Mouse (Mus musculus) T-cell, adult 2 months (primary cell): ENCODE data around the gene Anks1b.

Source experiments
- DNase-seq: peaks from one replicate; pipeline ENCODE4 v3.0.0; 2022; ENCODE audit warnings: low spot score

Anks1b gene

DNA sequence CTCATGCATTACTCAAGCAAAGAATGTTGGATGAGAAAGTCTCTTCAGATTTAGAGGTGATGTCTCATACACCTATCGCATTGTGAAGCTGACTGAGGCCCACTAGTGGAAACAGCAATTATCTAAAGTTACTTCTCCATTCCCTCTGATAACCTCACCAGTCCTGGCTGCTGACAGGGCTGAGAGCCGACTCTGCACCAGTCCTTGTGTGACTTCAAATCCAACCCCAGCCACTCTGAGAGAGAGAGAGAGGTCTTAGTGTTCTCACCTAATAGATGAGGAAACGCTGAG, 991.2 kb downstream of the Anks1b start:
- no peak for DNase-seq

DNA sequence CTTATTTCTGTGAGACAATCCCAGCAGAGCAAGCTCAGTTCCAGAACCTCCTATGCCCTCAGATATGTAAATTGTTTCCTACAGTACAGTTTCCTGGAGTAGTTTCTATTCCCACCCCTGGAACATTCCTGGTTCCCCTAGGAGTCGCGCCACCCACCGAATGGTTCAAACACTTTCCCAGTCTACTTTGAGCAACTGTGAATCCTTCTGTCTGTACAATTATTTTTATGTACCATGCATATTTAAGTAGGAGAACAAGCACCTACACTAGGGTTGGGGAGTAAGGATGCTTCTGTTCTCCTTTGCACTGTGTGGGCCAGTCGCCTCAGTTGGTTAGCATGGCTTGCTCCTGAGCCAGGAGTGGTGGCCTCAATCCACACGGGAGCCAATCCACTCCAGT, 999.9 kb downstream of the Anks1b start:
- DNase-seq: no peak

DNA sequence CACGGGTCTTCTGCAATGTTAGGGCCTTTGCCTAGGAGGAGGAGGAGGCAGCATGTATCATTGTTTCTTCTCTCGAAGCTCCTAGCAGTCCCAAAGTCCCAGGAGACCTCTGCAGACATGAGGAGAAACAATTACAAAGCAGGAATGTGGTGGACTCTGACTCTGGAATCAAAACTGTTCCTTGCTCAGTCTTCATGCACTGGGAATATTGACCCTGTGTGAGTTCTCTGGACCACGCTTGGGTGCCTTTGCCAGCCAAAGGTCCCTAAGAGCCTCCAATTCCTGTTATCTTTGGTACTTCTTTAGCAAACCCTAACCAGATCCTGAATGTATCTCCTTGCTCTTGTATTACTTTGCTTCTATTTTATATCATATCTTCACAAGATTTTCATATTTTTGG, 1000.9 kb downstream of the Anks1b start:
- DNase-seq: no peak

DNA sequence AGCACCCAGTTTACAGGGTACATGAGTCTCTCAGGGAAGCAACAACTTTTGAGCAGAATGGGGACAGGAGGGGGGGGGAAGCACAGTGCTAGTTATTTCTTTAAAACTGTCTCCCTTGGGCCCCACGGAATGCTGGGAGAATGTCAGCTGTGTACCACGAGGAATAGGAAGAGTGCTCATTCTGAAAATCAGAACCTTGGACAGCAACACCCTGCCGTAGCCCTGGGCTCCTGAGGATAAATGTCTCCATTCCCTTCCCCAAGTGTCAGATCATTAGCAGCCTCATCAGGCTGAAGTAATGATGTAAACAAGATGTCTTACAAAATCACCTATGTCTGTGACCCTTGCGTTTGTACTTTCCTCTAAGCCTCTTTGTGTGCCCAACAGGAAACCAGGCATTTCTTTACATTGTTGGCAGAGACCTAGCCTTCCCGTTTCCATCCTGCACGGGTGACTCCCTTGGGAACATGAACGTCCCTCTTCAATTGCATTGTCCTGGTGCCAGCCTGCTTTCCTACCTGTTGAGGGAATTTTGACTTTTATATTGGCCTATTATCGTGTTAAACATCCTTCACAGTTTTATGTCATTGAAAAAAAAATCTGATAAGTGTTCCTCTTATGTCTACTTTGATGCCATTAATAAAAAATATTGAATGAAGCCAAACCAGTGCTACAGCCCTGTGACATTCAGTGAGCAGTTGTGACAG, 1007.7 kb downstream of the Anks1b start:
- no peak for DNase-seq

DNA sequence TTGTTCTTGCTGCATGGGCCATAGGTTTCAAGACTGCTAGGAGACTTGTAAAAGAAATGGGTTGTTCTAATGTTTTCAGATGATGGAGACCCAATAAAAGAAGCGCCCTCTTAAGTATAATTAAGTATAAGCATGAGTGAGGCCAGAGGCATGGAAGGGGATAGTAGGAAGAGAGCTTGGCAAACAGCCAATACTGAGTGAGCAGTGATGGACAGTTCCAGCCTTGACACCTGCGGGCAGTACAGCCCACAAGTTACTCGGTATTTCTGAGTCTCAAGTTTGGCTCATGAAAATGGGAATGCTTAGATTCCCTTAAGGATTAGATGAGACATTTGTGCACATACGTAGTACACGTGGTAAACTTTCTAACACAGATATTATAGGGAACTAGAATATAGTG, 1016.3 kb downstream of the Anks1b start:
- DNase-seq: no peak

DNA sequence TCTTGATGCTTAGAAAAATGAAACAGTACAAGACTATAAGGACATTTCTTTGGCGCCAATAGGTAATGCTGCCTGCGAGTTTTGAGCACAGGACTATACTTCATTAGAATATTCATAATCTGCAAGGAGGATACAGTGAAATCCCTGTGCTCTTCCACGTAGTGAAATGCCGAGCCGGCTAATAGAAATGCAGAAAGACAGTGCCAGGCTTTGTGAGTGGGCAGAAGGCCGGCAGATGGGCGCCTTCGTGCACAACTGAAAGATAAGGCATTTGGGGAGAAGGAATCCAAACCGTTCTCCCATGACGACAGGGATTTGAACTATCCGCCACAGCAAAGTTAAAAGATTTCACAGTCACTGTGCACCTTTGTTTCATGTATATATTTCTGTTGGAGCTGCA, 1019.4 kb downstream of the Anks1b start:
- no peak for DNase-seq

DNA sequence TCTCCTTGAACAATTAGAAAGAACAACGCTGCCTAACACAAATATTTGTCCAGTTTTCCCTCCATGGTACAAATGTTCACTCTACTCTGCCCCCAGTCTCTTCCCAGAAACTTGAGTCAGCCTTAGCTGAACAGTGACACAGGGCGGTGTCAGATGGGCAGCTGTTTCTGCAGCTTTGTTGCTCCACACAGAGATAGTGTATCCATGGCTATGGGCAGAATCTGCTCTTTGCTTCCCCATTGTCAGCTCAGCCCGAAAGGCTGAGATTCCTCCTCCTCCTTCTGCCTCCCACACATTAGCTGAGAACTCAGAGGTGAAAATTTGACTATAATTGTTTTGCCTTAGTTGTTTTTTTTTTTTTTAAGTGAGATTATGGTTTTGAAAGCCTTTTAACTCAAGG, 1024.6 kb downstream of the Anks1b start:
- no peak for DNase-seq

DNA sequence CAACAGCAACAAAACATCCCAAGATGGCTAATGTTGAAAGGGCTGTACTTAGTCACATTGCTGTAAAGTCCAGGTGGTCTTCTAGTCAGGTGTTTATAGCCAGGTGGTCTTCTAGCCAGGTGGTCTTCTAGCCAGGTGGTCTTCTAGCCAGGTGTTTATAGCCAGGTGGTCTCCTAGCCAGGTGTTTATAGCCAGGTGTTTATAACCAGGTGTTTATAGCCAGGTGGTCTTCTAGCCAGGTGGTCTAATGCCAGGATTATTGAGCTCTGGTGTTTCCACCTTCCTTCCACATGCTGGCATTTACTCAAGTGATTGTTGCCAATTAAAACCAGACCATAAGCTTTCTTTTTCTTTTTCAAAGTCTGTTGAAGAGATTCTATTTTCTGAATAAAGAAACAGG, 1030.9 kb downstream of the Anks1b start:
- DNase-seq: no peak

DNA sequence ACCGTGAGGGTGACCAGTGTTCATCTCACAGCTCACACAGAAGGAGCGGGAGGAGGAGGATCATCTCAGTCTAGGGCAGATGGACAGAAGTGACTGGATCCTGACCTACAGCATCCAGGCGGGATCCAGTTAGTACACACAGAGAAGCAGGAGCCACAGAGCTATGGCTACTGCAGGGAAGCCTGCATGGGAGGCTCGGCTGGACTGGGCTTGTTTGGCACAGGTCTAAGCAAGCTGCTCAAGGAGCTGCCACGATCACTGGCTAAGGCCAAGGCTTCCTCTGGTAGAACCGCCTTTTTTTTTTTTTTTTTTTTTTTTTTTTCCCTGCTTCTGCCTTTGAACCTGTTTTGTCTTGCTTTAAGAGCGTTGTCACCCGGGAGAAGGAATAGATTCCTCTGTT, 1034.1 kb downstream of the Anks1b start:
- no peak for DNase-seq

DNA sequence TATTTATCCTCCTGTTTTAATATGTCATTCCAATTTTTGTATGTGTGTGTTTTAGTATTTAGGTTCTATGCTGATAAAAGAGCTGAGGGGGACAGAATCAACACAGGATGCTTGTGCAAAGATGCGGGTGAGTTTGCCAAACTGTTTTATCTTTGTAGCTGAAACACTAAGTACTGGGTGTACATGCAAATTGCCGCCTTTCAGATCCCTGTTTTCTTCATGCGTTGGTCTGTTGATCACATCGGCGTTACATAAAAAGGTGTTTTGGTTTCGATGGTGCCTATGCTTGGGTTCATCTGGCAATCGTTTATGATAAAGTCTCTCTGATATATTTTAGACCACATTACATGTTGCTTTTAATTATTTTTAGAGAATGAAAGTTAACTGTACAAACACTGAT, 1050.2 kb downstream of the Anks1b start:
- DNase-seq: no peak

DNA sequence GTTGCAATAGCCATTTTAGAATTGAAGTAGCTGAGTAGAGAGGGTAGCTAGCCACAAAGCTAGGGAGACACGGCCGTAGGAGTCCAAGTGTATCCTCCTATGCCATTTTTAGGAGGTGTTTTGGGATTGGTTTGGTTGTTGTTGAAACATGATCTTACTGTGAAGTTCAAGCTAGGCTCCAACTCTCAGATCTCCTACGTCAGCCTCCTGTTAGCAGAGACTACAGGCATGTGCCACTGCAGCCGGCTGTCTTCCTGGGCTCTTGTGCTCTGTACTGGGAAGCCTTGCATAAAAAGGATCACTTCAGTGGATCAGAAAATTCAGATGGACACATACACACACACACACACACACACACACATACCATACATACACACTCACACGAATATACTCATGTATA, 1059.8 kb downstream of the Anks1b start:
- DNase-seq: no peak

DNA sequence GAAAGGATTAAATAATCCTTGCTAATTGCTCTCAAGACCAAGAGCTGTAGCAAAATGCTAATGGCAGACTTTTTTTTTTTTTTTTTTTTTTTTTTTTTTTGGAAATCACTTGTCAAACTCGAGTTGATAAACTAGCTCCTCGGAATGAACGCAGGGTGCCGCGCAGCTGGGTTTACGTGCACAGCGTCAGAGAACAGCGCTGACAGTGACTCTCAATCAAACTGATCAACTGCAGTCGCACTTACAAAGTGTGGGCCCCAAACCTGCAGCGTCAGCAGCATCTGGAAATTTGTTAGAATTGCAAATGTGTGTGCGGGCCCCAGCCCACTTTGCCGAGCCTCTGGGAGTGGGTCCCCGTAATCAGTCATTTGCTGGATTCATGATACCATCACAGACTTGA, 1061.4 kb downstream of the Anks1b start:
- no peak for DNase-seq

DNA sequence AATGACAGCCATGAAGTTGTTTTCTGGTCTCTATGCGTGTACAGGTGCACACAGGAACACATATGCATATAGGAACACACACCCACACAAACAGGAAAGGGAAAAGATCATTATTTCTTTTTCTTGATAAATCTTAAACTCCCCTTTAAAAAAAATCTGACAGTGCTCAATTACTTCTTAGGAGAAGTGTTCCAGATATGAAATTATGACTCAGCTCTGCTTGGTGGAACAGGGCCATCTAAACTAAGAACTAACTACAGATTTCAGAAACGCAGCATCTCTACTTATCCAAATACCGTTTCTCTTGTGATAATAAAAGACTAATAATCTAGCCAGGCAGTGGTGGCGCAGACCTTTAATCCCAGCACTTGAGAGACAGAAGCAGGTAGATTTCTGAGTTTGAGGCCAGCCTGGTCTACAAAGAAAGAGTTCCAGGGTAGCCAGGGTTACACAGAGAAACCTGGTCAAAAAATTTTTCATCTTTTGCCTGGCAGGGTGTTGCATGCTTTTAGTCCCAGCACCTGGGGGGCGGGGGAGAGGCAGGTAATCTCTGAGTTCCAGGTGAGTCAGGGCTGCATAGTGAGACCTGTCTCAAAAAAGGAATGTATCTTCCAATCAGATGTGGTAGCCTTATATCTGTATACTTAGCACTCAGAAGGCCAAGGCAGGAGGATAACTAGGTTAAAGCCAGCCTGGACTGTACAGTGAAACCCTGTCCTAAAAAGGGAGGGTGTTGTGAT, 1064.6 kb downstream of the Anks1b start:
- no peak for DNase-seq

DNA sequence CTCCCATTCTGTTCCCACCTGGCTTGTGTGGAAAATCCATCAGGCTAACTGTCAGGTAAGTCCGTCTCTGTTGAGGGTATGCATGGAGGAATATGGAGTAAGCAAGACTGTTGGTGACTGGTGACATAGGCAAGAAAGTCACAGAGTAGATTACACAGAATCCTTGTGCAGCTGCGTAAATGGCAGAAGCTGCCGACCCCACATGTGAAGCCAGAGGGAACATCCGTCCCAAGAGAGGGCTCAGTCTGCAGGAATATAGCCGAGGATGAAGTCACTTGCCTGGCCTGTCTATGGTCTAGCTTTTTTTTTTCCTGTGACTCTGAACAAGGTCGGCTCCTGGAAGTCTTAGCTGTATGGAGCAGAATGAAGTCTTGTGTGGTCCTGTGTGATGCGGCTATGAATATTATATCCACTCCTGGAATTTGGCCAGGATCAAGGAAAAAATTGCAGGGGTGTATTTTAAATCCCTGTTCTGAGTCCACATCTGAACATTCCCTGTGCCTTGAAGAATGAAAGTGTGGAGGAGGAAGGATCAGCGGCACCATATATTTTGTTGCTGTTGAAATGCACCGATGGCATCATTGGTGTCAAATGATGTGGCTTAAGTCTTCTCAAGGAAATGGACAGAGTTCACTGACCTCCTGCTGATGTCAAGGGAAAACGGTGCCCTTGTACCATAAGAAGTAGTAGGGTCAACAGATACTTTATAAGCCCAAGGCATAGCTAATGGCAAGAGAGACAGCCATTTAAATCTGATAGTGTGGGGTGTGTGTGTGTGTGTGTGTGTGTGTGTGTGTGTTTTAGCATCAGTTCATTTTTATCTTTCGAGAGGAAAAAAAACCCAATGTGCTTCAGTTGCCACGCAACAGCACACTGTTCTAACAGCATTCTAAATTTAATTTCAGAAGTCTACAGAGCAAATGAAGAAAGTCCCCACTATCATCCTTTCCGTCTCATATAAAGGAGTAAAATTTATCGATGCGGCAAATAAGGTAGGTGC, 1067.5 kb downstream of the Anks1b start:
- no peak for DNase-seq

DNA sequence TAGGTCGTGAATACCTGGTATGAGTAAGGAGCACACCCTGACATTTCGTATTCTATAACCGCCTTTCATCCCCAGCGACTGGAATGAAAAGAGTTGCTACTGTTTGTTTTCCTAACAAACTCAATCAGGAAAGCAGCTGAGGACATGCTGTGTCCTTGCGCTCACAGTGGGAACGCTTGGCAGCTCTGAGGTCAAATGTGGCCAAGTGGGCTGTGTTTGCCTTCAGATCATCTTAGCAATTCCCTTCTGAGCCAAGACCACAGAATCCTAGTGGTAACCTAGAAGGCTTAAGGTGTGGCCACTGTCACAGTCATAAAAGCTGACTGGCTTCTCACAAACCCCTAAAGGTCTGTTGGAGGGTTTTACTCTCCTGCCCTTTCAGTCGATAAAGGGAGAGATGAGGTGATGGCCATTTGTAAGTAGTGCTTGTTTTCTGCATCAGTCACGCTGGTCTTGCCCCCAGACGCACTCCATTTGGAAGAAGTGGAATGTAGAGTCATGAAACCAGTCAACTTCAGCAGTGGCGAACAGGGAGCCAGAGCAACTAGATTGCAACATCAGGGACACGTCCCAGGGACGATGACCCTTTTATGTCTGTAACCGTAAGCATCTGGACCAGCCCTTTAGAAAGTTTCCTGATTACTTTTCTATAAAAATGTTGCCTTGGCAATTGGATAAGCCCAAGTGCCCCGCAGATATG, 1068.8 kb downstream of the Anks1b start:
- no peak for DNase-seq

DNA sequence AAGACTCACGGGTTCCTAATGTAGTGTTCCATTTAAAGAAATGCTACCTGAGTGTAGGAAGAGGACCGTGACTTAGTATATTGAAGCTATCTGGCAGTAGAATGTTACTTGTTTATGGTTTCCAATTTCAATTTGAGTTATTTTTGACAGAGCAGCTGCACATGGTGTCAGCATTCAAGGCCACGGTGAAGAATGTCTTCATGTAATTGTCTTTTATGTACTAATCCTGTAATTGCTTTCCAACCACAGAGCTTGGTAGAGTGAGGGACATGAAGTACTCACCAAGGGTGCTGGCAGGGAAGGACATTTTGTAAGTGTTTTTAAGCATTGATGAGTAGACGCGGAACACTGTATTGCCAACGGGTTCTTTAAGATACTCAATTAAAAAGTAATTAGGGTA, 1073.7 kb downstream of the Anks1b start:
- DNase-seq: no peak

DNA sequence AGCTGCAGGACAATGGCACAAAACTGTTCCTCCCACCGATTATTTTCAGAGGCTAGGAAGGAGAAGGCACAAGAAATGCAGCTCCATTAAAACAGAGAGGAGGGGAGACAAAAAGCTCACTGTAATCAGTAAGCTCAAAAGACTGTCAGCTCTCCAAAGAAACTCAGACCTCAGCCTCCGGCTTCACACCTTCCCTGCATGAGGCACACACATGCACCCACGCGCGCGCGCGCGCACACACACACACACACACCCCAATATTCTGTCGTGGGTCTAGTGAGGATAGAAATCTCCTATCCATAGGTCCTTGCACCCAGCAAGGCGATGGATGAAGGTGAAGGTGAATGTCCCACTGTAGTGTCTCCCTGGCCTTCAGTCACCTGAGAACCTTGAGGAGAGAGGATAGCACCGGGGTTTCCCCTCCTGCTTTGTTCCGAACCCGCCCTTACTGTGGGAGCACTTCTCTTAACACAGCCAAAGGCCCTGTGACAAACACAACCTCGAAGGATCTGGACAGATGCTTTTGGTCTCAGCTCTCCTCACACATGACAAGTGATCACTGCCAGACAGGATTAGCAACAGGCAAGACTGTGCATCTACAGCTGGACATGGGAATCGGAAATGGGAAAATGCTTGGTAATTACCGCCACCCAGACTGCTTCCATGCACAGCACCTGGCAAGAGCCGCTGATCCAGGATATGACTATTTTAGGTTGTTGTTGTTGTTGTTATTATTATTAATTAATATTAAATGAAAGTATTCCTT, 1074.5 kb downstream of the Anks1b start:
- DNase-seq: no peak

DNA sequence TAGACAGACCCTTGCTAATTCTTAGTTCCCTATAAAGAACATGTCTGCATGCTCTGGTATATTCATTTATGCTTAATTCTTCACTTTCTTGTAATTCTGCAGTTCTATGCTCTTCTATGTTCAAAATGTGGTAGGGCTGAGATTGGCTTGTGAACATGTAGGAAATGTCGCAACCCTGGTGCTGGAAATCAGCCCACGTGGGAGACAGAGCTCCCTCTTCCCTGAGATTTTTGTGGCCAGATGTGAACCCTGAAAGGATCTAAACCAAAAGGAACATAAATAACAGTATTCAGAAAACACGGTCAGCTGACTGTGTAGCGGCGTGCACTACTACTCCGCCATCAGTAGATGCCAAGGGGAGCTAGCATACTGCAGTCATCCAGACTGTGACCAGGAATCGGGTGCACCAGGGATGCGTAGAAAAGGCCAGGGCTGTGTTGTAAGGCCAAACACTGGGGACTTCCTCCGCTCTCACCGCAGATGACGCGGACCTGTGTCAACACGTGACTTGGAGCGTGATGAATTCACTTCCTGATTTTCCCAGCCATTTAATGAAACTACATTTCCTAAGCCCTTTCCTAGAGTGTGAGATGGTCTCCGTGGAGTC, 1079.9 kb downstream of the Anks1b start:
- no peak for DNase-seq

DNA sequence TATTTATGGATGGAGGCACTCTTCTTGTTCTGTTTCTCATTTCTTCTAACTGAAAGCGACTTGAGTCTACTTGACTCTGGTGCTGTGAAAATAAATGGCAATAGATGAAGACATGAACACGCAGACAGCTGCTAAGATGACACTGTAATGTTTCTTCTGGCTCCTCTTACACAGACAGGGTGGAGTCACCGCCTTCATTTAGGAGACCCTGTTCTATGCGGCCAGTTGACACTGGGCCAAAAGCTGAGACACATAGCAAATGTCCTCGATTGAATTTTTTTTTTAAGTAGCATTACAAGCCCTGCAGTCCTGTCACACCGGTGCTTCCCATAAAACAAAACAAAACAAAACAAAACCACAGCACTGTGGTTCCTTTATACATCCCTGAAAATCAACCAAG, 1080.5 kb downstream of the Anks1b start:
- DNase-seq: no peak

DNA sequence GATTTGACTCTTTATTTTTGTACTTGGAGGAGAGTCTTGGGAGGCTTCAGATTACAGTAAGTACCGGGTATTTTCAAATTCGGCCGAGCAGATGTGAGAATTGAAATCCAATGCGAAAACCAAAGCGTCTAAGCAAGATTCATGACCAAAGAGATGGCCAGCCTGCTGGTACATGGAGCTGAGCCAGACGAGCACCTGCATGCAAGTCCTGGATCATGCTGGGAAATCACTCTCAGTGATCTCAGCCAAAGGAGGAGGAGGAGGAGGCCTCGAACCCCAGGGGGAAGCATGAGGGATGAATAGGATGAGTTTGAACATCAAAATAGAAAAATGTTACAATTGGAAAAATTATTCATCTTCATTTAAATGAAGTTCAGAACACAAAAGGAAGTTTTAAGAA, 1087.1 kb downstream of the Anks1b start:
- DNase-seq: no peak

DNA sequence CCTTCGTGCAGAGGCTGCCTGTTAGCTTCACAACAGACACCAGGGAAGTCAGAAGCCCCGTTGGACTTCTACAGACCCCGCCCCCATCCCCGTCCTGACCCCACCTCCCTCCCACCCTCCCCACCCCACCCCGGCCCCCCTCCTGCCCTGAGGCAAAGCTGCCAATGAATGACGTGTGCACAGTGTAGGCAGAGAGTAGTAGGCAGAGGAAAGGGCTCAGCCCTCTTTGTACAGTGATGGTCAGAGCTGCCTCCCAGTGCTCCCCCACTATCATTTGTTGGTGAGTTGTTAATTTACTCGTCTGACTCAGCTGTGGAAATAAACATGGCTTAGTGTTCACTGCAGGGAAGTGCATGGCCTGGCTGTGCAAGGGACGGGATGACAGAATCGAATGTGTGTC, 1091.2 kb downstream of the Anks1b start:
- DNase-seq: no peak
